Mouse (Mus musculus) G1E-ER4 (cell line): ENCODE data around the gene Thrap3. TPM values are rescaled to one million over a fixed set of nuclear protein-coding genes. Genes with fewer than 3 reads are reported as not detected.

Experiments
- GATA1 ChIP-seq: IDR thresholded peaks from one replicate; pipeline ENCODE4 v1.8.0; 2012; ENCODE audit warnings: low read length, inconsistent platforms
- polyA plus RNA-seq: library from polyadenylated mRNA; stranded (reverse); fragments of >175 nt; gene quantifications from 2 replicates; pipeline ENCODE4 v1.2.3, GENCODE M21; 2012

Gene Thrap3
- polyA plus RNA-seq, 1 experiment = 204 TPM

- no peak for TF ChIP-seq GATA1
These were observed 27.3 kb upstream of the Thrap3 start for GRCm38 (mm10) chr4:126229900-126230299.

- no peak for TF ChIP-seq GATA1
These were observed 25.6 kb upstream of the Thrap3 start for GRCm38 (mm10) chr4:126228144-126228543.

DNA sequence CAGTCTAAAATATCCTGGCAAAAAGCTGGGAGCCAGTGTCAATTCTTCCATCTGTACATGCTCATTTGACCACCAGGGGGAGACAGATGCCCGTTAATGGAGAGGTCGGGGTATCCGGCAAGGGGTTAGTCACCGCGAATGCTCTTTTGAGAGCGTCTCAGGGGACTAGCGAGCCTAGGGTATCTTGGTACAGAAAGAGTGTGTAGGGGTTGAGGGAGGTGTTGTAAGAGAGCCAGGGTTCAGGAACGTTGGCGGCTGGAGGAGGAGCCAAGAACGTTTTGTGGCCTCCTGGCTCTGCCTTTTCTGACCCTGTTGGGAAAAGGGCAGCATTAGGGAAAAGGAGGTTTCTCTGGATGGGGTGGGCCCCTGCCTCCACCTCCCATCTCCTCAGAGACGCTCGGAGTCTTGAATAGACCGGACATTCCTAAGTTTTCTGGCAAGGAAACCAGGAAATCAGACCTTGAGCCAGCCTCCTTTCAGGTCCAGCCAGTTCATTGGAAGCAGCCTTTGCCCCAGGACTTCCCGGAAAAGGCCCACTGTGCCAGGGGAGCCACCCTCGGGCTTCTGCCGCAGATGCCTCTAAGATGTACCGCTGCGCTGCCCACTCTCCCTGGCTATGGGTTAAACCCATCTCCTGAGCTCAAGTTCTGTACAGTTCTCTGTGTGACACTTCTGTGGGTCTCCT lies 24.7 kb upstream of the Thrap3 start:
- no peak for TF ChIP-seq GATA1

DNA sequence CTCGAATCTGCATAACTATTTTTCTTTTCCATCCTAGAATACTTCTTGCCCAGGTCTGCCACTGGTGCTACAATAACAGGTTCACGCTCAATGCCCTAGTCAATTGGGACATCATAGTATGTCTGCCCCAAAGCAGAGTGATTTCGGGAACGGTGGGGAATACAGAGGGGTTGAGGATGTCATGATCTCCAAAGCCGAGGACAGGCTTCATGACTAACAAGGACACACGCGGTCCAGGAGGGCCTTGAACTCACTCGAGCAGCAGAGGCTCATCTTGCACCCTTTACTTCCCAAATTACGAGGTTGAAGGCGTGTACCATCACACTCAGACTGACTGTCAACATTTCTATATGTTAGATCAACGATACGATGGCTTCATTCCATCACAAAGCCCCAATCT lies 24.1 kb upstream of the Thrap3 start:
- TF ChIP-seq GATA1 = no peak

- no peak for TF ChIP-seq GATA1
These were observed 20.1 kb upstream of the Thrap3 start for GRCm38 (mm10) chr4:126222631-126223030.

DNA sequence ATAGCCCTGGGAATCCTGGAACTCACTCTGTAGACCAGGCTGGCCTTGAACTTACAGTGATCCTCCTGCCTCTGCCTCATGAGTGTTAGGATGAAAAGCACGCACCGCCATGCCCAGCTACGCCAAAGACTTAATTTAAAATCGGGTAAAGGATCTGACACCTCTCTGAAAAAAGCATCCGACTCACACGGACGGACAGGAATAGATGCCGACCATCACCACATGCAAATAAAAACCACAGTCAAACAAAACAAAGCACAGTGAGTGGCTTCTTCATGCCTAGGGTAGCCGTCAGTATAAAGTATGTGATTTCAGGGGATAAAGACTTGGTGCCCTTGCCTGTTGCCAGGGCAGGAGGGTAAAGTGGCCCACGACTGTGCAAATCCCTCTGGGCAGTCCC lies 17.5 kb upstream of the Thrap3 start:
- no peak for TF ChIP-seq GATA1

DNA sequence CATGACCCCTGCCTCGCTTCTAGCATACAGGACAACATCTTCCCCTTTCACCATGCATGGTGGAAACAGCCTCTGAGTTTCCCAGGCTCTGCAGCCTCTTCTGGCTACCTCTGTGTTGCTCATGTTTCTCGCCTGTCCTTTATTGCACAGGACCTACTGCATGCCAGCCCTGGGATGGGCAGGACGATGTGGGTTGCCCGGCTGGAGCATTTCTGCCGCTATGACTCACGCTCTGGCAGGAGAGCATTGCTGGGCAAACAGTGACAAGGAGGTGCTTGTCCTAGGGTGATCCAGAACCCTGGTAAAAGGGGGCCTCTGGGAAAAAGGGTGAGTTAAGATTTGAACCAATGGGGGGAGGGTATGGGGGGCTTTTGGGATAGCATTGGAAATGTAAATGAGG lies 15.2 kb upstream of the Thrap3 start:
- no peak for TF ChIP-seq GATA1

DNA sequence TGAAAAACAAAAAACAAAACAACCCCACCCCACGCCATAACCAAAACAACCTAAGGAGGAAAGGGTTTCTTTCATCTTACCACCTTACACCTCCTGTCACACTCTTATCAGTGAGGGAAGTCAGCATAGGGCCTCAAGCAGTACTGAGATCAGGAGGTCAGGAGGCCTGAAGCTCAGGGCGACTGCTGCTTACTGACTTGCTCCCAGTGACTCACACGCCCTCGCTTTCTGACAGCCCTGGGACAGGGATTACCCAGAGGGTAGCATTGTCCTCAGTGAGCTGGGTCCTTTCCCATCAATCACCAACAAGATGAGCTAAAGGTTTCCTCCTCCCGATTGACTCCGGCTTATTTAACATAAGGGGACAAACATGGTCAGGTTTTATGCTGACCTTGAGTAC lies 4.5 kb upstream of the Thrap3 start:
- no peak for TF ChIP-seq GATA1

DNA sequence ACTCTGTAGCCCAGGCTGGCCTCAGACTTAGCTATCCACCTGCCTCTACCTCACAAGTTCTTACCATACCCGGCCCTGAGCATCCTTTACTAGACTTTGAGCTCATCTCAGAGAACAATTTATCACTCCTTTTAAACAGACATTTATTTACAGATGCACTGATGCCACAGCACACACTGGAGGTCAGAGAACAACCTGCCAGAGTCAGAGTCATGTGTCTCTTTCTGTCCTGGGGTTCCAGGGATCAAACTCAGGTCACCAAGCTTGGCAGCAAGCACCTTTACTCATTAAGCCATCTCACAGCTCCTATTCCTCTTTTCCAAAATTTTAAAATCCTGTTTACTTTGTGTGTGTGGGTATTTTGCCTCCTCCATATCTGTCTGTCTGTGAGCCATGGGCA lies 2.8 kb upstream of the Thrap3 start:
- no peak for TF ChIP-seq GATA1

- TF ChIP-seq GATA1 = no peak
These were observed 2.2 kb upstream of the Thrap3 start for GRCm38 (mm10) chr4:126204661-126205230.

DNA sequence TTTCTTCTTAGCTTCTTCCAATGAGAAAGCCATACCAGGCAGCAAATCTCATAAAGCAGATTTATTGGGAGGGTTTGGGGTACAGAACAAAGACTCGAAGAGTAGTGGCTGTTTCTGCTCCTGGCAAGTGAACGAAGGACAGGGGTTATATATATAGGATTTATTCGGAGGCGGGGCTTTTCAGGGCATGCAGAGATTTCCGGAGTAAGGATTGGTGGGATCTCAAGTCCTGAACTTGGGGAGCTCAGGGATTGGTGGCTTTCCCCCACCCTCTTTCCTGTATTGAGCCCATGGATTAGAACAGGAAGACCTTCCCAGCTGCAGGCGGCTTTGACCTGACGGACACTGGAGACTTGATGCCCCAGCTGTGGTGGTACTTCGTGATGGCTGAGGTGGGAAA lies 1.5 kb upstream of the Thrap3 start:
- no peak for TF ChIP-seq GATA1

DNA sequence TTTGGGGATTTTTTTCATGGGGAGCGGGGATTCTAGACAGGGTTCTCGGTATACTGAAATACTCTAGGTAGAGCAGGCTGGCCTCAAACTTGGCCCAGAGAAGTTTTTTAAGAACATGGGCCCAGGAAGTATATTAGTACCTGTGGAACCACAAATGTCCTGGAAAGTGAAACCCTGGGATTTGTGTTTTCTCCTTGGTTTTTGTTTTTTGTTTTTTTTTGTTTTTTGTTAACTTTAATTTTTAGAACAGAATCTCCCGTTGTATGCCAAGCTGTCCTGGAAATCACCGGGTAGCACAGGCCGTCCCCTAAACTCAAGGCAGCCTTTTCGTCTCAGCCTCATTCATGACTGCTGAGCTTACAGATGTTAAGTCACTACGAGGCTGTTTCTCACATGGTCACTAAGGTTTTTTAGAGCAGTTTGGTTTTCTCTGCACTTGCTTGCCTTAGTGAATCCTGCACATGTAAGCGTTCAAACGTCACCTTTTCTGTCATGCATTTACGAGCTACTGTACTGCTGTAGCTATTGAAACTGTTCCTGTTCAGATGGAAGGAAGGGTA lies 856 bp upstream of the Thrap3 start:
- TF ChIP-seq GATA1 = no peak

DNA sequence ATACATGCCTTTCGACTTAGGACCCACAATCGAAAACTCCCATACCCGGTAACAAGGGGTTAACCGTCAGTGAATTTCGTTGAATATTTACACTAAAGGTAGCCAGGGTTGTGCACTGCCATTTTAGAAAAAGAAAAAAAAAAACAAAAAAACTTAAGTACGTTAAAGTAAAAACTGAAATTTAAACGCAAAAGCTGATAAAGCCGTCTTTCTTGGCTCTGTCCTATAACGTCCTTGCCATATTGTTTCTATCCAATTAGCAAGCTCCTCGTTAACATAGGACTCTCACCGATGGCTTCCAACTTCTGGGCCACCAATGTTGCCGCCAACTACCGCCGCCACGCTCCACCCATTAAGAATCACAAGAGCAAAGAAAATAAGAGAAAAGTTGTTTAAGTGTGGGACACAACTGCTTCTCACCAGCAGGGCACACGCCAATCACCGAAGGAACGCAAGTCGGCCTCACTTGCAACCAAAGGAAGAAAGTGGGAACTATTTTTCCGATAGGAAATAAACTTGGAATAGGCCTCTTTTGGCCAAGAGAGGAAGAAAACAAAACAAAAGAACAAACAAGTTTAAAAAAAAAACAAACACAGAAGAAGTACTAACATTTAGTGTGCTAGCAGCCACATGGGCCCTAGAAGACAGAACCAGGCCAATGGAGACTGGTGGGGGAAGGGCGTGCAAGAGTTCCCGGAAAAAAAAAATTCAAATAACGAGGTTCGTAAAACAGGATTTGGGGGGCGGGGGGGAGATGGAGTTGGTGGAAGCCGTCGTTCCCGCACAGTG lies 852 bp downstream of the Thrap3 start:
- TF ChIP-seq GATA1 = no peak

- TF ChIP-seq GATA1 = no peak
These were observed 1.9 kb downstream of the Thrap3 start for GRCm38 (mm10) chr4:126200656-126201055.

- no peak for TF ChIP-seq GATA1
These were observed 2.5 kb downstream of the Thrap3 start for GRCm38 (mm10) chr4:126200036-126200435.

DNA sequence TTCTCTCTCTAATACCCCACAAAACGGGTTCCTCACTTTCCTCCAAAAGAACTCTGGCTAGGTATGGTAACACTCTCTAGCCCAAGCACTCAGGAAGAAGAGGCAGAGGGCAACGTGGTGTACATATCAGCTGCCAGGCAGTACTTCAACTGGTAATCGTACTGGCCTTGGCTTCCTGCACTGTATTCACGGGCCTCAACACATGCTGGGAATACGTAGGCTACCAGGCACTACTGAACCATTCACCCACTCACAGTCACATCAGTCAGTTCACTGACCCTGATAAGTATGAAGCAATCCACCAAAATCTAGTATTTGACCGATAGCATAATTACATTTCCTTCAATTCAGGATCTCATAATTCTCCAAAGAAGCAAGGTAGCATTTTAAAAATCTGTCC lies 3.0 kb downstream of the Thrap3 start:
- no peak for TF ChIP-seq GATA1
